Mouse (Mus musculus): ENCODE data around the gene Endou.

DNA sequence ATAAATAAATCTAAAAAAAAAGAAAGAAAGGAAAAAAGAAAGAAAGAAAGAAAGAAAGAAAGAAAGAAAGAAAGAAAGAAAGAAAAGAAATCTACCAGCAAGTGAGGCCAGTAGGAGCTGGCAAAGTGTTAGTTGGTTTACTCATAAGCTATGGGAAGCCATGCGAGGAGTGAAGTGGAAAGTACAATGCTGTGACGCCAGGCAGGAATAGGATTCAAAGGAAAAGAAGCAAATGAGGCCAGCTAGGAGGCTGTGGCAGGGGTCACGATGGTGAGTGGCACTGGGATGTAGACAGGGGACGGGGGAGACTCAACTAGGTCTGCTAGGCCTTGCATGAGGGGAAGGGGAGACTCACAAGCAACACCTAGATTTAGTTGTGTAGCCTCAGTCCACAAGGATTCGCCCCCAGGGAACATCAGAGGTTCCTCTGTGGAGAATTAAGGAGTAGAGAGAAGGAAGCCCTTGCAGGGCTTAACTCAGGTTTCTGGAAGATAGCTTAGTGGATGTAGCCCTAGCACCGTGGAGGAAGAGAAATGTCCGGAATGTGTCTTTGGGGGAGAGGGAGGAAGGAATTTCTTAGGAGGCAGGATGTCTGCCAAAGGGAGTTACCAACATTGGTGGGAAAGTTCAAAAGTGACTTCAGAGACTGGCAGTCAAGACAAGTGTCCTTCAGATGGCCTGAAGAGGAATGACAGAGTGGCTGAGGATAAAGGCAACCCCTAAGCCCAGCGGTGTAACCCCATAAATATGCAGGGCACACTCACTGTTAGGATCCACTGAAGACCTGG is 47.4 kb upstream of the Endou start, which contains the start of gene Slc48a1:
- TF ChIP-seq CTCF (IDR thresholded peaks at IDR 0.05; ENCODE audit: extremely low read depth, insufficient read length, insufficient replicate concordance, low read depth, low read length) (no peak), POLR2A (IDR thresholded peaks at IDR 0.05; ENCODE audit: low read depth, low read length) (no peak)

All from small intestine, adult 2 months (tissue).